Mouse (Mus musculus) NIH3T3 (cell line): ENCODE measurements around the gene 4933411K16Rik.

ENCODE experiments used
- DNase-seq: peaks from one replicate; pipeline ENCODE4 v3.0.0-alpha.2; 2012; ENCODE audit warnings: low read depth

The 4933411K16Rik gene

DNA sequence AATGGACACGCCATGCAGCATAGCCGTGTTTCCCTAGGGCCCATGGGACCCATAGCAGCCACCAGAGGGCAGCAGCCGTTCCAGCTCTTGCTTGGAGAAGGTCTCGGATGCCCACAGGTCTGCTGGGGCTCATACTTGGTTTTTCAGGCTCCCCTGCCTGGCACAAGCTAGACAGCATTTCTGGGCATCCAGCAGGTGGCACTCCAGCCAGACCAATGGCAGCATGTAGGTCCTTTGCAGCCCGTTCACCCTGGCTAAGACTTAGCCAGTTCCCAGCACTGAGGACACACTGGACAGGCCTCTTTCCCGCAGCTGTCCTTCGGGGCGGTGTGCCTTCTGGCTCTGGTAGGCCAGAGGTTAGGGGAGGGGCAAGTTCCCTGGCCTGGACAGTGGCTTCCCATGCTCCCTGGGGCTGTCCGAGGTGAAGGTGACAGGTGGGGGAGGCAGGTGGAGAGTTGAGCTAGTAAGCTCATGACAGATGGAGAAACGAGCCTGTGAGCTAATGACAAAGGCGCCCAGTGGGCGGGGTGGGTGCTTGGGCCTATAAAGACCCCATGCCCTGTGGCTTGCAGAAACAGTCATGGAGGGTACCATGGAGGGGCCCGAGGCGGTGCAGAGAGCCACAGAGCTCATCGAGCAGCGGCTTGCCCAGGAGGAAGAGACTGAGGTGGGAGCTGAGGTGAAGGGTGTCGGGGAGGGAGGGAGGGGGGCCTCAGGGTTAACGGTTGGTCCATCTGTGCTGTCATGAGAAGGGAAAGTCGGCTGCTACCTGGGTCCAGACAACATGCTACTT lies 16.4 kb upstream of the 4933411K16Rik start, which contains the start of gene Ankrd2:
Gene Ankrd2, plus strand, starts transcription at position 545 of the 793 bp plus-strand sequence.
- DNase-seq, result peak; percentile 88

DNA sequence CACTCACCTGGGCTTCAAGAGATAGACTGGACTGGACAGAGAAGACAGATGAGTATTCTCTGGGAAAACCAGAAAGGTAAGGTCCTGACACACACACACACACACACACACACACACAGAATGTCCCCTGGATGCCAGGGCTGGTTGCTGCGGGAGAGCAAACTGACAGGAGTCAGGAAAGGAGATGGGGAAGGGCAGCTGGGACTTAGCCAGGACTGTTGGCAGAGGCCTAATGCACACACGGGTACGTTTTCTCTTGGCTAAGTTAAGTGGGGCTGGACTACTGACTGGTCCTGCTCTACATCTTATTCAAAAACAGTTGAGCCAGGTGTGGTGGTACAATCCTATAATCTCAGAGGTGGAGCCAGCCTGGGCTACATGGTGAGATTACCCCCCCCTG lies 15.7 kb upstream of the 4933411K16Rik start:
- DNase-seq, result no peak

DNA sequence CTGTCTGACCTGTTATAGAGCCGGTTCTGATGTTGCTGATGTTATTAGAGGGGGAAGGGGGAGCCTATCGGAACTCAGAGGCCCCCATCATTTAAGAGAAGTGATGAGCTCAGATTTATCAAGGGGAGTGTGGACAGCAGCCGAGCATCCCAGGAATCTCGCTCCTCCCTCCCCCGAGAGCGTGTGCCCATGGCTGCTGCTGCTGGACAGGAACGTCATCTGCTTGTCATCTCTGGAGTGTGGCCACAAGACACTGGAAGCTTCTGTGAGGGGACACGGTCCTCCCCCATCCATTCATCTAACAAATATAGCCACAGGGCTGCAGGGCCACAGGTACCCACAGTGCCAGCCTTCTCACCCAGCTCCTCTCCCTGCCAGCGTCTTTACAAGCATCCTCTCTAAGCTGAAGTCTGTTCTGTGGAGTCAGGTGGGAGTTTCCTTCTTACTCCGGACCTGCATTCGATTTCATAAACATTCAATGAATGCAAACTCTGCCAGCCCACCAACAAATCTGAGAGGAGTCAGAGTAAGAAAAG lies 14.8 kb upstream of the 4933411K16Rik start:
- DNase-seq, result no peak

DNA sequence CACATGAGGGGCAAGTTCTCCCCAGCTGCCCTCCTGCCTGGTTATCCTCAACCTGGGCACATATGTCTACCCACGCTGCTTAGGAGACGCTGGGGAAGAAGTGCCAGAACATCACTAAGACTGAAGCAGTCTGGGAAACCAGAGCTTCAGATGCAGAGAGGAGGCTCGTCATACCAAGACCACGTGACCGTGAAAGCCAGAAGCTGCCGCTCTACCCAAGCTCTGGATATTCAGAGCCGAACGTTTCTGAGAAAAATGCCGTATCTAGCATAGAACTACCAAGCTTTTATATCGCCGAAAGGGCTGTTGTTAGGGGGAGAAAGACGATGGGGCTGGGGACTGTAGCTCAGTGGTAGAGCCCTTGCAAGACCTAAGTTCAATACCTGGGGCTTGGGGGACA lies 13.7 kb upstream of the 4933411K16Rik start:
- no peak for DNase-seq

DNA sequence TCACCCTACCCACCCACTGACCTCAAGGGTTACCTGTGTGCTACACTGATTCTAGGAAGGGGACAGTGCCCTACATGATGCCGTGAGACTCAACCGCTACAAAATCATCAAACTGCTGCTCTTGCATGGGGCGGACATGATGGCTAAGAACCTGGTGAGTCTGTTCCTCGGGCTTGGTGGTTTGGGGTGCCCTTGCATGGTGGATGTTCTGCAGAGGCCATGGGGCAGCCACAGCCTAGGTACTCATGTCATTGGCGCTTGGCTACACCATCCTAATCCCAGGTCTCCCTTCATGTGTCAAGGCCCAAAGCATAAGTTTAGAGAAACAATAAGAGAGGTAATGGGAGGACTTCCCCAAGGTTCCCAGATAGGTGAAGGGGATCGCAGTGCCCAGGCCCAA lies 8.1 kb upstream of the 4933411K16Rik start:
- no peak for DNase-seq

DNA sequence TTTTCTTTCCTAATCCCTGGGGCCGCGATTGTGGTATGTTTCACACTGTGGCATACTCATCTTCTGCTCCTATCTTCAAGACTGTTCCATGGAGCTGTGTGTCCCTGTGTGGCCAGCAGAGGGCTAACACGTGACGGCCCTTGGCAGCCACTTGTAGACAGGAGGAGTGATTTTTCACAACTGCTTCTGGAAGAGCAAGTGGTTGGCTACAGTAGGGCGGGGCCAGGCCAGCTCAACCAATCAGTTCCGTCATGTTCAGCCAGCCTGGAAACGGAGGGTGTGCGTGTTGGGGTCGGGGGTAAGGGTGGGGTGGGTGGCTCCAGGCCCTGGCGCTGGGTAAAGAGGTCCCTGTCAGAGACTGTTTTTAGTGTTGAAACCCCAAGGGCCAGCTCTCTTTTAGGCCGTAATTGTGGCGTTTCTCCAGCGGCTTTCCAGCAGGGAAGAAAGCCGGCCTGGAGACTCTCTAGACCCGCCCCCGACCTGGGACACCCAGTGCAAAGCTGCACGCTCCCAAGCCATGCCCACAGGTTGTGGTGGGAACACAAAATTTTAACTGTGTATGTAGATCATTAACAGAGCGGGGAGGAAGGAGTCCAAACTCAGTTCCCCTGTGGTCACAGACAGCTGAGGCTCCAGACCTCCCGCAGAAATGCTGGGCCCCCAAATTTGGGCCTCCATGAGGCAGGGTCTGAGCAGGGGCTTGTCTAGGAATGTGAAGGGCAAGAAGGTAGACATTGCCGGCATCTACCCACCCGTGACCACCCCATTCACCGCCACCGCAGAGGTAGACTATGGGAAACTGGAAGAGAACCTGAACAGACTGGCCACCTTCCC lies 6.6 kb upstream of the 4933411K16Rik start, which contains the start of gene Hoga1:
Gene Hoga1, plus strand, starts transcription at position 342 of the 834 bp plus-strand sequence.
- DNase-seq, result peak; percentile 94

DNA sequence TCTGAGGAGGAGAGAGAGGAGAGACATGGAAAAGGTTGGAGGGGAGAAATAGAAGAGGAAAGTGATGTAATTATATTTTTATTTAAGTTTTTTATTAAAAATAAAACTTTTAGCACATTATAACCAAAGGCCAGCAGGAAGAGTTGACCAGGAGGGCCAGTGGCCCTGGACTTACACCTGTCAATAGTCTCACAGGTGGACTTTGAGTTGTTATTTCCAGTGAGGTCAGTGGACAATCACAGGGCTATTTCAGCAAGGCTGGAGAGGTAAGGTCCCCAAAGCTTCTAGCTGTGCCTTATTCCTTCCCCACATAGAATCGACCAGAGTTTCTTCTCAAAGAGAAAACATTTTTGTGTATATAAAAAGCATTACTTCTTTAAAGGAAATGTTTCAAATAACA lies 1.8 kb upstream of the 4933411K16Rik start:
- no peak for DNase-seq

DNA sequence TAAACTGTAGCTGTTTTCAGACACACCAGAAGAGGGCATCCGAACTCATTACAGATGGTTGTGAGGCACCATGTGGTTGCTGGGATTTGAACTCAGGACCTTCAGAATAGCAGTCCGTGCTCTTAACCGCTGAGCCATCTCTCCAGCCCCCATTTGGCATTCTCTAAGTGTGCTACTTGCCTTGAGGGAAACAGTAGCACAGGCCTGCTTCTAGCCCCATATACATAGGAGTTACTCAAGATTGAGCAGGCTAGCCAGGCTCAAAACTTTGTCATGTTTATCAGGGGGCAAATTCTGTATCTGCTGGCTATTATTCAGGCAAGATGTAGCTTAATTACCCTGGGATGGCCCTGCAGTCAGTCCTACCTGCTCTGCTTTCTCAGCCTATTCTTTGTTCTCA lies 697 bp upstream of the 4933411K16Rik start:
- DNase-seq, result no peak

DNA sequence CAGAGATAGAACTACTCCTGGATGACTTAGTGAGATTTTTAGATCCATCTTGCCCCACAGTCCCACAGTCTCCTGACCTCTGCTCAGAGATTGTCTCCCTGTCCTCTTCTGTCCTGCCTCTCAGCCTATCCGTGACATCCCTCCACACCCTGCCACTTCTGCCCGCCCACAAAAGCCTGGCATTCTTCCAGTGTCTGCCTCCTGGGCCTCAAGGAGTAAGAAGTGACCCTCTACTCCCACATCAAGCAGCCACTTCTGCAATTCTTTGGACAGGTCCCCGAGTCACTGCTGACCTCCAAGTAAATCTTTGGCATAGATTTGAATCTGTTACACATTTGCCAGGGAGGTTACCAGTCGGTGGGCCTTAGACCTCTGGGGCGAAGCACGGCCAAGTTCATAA lies 2.2 kb downstream of the 4933411K16Rik start:
- no peak for DNase-seq

DNA sequence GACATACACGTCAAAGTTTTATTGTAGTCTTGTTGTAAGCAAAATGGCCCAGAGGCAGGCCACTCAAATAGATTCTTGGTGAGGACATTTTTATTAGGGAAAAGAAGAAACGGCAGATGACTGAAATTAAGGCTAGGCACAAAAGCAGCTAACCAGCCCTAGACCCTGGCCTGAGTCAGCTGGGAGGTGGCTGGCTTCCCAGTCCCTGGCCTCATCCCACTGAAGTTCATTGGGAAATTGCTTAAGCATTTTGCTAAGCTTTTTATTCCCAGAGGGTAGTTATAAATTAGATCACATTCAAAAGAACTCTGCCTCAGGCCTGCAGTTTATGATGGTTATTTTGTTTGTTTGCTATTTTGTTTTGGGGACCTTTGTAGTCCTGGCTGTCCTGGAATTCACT lies 3.8 kb downstream of the 4933411K16Rik start:
- peak; percentile 91 for DNase-seq

DNA sequence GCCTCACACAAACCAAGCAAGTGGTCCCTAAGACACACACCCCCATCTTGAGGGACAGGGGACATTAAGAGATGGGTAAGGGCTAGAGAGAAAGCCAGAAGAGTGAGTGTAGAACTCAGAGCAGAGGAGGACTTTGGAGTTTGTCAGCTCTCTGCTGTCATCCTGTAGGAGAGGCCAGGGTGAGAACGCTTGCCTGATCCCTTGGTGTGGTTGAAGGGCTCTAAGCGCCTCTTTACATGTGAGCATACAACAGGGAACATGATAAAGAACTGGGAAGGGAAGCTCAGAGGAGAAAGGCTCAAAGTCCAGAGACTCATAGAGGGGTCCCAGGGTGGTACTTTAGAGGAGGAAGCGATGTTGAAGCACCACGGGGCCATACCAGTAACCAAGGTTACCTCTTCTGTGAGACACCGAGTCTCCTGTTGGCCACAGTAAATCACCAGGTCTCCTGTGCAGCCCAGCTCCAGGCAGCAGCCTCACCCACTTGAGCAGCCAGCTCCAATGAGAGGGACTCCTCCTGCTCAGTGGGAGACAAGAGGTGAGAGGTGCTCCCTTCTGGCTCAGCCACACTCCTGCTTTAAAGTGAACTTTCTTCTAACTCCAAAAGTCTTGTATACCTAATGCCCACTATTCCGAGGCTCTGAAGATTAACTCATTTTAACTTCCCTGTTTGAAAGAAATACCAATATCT lies 4.8 kb downstream of the 4933411K16Rik start:
- no peak for DNase-seq

DNA sequence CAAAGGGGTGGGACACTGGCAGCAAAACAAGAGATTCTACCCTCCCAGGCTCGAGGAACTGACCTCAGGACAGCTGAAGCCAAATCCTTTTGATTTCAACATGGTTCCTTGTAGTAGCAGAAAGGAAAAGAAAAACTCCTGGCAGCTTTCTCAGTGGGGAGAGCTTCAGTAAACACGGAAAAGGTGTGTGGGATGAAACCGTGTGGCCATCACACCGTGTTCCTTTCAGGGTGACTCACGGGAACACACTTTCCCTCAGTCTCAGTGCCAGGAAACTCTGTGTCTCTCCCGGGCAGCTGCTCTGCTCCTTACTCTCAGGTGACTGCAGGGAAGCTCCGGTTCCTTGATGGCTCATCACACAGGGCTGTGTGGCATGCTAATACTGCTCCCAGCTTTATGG lies 6.4 kb downstream of the 4933411K16Rik start:
- DNase-seq, result no peak

DNA sequence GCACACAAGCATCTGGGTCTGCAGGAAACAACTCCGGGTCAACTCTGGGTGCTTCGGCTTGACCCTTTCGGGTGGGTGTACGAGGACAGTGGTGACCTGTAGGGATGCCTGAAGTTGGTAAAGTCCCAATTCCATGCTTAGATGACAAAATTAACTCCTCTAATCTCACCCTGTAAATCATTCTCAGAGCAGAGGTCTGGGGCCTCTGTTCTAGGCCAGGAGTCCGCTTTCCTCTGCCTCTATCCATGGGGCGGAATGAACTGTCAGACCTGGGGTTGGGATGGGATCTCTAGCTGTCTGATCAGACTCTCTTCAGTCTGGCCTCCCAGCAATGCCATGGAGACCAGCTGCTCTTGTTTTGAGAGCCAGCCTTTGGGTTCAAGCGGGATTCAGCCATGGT lies 9.4 kb downstream of the 4933411K16Rik start:
- DNase-seq, result no peak

DNA sequence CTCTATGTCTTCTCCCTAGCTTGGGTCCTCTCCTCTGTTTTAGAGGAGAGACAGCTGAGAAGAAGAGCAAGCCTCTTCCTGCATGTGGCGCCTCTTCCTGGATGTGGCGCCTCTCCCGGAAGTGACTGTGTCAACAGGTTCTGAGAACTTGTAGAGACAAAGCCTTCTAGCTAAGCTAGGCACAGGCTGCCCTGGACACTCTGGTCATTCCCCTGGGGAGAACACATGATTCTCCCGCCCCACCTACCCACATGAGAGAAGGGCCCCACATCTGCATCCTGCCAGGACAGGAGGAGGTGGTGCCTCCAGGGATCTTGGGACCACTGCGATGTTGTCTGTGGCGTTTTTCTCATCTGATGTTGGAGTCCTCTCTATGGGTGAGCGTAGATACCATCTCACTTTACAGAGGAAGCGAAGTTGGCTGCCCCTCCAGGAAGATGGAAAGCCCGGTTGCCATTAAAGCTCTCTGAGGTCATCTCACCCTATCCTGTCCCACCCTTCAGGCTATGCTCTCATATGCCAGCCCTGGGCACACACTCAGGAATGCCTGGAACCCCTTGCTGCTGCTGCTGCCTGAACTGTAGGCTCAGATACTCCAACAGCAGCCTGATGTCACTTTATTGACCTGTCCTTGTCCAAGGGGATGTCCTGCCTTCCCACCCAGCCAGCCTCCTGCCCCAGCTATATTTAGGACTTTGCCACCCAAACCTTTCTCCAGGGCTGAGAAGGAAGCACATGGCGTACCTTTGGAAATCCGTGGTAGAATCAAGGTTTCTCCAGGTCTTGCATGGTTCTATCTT lies 16.6 kb downstream of the 4933411K16Rik start:
- no peak for DNase-seq

DNA sequence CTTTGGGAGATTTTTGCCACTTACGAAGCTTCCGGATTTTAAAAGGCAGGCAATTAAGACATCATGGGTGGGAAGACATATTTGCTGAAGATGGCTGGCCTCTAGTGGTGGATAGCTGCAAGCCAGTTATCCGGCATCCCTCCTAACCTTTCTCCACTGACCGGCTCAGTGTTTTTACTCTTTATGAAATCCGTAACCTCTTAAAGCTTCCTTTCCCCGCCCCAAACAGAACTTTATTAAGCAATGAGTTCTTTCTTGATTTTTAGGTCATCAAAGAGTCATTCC lies 17.1 kb downstream of the 4933411K16Rik start:
- DNase-seq, result peak; percentile 73

DNA sequence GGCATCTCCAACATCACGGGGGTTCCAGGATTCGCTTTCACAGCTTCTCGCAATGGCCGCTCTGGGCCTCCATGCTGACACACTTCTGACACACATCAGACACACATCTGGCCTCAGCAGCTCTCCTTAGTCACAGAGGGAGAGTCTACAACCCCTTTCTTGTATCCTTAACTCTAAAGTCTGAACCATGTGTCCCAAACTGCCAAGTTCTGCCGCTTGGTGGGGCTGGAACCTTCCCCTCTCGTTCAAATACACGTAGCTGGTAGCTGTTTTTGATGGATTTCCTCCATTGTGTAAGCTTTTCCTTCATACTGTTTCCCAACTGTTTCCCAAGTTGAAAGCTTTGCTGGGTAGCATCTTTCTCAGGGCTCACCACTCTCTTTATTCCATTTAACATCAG lies 19.2 kb downstream of the 4933411K16Rik start:
- peak; percentile 78 for DNase-seq

DNA sequence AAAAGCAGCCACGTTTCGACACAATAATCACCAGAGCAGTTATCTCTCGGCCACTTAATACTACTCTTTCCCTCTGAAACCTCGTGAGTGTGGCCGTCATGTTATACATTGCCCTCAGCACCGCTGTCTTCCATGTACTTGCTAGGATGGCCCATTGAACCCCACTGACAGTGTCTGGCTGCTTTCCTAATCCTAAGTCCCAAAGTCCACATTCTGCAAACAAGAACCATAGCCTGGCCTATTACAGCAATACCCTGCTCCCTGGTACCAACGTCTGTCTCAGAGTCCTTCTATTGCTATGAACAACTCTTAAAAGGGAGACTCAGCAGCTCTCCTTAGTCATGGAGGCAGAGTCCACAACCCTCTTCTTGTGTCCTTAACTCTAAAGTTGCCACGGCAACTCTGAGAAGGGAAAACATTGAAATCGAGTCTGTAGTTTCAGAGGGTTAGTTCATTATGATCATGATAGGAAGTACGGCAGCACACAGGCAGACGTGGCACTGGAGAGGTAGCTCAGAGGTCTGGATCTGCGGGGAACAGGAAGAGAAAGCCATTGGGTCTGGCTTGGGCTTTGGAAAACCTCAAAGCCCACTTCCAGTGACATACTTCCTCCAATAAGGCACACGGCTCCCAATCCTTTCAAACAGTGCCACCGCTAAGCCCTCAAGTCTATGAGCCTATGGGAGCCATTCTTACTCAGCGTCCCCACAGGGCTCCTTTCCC lies 20.0 kb downstream of the 4933411K16Rik start:
- DNase-seq, result no peak

DNA sequence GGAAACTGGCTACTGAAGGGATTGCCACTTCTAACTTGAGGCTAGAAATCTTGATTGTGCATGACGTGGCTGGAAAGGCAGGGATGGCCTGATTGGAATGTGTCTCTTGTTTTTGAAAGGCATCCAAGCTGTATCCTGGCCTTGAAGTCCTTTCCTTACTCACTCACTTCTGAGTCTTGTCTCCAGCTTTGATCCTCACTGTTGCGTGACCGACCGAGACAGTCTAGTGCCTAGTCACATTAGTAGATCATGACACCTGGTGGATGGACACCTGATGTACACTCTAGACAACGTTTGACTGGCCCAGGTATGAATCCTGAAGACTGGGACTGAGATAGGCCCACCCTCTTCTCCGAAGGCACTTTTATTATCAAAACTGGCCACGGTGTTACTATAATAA lies 20.8 kb downstream of the 4933411K16Rik start:
- no peak for DNase-seq

DNA sequence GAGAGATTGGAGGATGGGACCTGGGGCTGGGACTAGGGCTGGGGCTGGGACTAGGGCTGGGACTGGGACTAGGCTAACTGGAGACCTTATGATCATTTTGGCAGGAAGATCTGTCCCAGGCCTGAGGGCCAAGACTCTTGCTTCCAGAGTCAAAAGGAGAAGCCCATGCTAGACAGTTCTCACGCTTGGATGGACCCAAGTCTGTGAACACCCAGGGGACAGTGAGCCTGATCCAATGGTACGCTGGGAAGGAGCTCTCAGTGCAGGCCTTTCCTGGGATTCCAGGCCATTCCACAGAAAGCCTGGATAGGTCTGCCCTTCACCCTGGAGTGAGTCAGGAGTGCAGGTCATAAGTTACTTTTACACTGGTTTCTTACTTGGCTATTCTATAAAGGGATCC lies 23.0 kb downstream of the 4933411K16Rik start:
- DNase-seq, result no peak

DNA sequence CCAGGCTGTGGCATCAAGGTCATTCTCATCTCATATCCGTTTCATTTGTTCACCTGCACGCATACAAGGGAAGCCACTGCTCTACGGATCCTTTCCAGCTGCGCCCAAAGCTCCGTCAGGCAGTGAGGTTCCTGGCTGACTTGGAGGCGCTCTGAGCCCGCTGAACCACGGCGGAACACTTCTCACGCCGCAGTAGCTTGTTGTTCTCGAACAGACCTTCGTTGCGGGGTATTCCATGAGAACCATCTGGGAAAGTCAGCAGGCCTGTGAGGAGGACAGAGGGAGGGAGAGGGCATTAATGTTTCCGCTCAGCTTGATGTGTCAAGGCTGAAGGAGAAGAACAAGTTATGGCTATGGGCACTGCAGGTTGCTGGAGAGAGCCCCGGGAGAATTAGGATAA lies 23.9 kb downstream of the 4933411K16Rik start:
- no peak for DNase-seq

DNA sequence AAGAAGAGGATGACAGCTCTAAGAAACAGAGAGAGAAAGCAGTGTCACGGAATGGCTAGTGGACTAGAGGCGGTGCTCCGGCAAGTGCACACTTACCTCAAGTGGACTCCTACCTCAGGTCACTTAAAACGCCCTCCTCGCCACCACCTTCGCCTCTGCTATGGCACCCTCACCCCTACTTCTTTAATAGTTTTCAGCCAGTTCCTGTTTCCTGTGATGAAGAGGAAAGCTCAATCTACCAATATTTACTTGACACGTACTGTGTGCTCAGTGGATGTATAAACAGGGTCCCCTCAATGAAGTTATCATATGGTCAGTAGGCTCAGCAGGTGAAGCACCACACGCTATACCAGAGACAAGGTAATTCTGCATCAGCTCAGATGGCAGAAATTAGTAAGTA lies 26.5 kb downstream of the 4933411K16Rik start:
- no peak for DNase-seq
